Mouse (Mus musculus) stomach, postnatal 0 days (tissue): ENCODE data around the gene Pde4dip. TPM values are rescaled to one million over a fixed set of nuclear protein-coding genes. Genes with fewer than 3 reads are reported as not detected.

Experiments
- ATAC-seq: fragments of 200-750 bp; cut with Nextera tagmentation; 2 replicates; pipeline ENCODE4 v1.8.0; 2017; ENCODE audit not compliant: low FRiP score, low TSS enrichment
- DNase-seq: peaks from one replicate; pipeline ENCODE4 v3.0.0-alpha.2; 2016; ENCODE audit warnings: low spot score
- H3K27ac ChIP-seq: fragments of 300-500 bp; sonication (generic); replicated peaks from 2 replicates; pipeline ENCODE4 v1.5.1; 2014; ENCODE audit warnings: mild to moderate bottlenecking, control low read depth
- H3K27me3 ChIP-seq: fragments of 300-500 bp; sonication (generic); 2 replicates; pipeline ENCODE4 v1.6.1; 2014; ENCODE audit warnings: low read length; ENCODE audit not compliant: control insufficient read depth, insufficient read depth
- H3K36me3 ChIP-seq: fragments of 300-500 bp; sonication (generic); 2 replicates; pipeline ENCODE4 v1.6.1; 2014; ENCODE audit warnings: low read length, mixed read lengths; ENCODE audit not compliant: control insufficient read depth, insufficient read depth
- H3K4me1 ChIP-seq: fragments of 300-500 bp; sonication (generic); replicated peaks from 2 replicates; pipeline ENCODE4 v1.6.1; 2014; ENCODE audit warnings: antibody characterized with exemption; ENCODE audit not compliant: control insufficient read depth, insufficient read depth
- H3K4me2 ChIP-seq: fragments of 300-500 bp; sonication (generic); replicated peaks from 2 replicates; pipeline ENCODE4 v1.6.1; 2014; ENCODE audit warnings: low read depth, mild to moderate bottlenecking, control low read depth, moderate library complexity
- H3K4me3 ChIP-seq: fragments of 300-500 bp; sonication (generic); 2 replicates; pipeline ENCODE4 v1.5.1; 2014; ENCODE audit warnings: low read depth, low read length, control low read depth
- H3K9ac ChIP-seq: fragments of 300-500 bp; sonication (generic); 2 replicates; pipeline ENCODE4 v1.6.1; 2014; ENCODE audit warnings: mild to moderate bottlenecking, low read length, control low read depth, mixed read lengths
- H3K9me3 ChIP-seq: fragments of 300-500 bp; sonication (generic); 2 replicates; pipeline ENCODE4 v1.6.1; 2016; ENCODE audit warnings: low read length; ENCODE audit not compliant: control insufficient read depth
- CTCF ChIP-seq: IDR thresholded peaks from 2 replicates; pipeline ENCODE4 v1.5.1; 2016; ENCODE audit warnings: antibody characterized with exemption, low read depth, mild to moderate bottlenecking, moderate library complexity
- EP300 ChIP-seq: optimal IDR thresholded peaks from 2 replicates; pipeline ENCODE3; 2016; ENCODE audit warnings: antibody characterized with exemption
- WGBS: fragments of 180-500 bp; shearing (Covaris S2); extraction: QIAGEN DNeasy Blood & Tissue Kit; methylation state at CpG from one replicate; pipeline ENCODE4 v1.1.7; 2014; 5-methylcytosine and 5-hydroxymethylcytosine counted together
- polyA plus RNA-seq: library from polyadenylated mRNA; unstranded; fragments of >200 nt; fragmentation: Nextera tagmentation; extraction: Ambion mirVana; gene quantifications from 2 replicates; pipeline ENCODE4 v1.2.1, GENCODE M21; 2015

The Pde4dip gene
- polyA plus RNA-seq, 1 experiment from 2014 or later: 9.9 TPM

- DNase-seq: no peak
- ATAC-seq: no peak
- no peaks in the 10 kb centered on the region for H3K4me1 ChIP-seq
- H3K27me3 ChIP-seq: no peaks in the 10 kb centered on the region
- TF ChIP-seq EP300: no peak
- TF ChIP-seq CTCF: no peak
- no peaks in the 10 kb centered on the region for H3K9me3 ChIP-seq
- no peak overlapping the region for H3K9ac ChIP-seq
- H3K4me2 ChIP-seq: no peak overlapping the region
- H3K36me3 ChIP-seq: no peaks in the 10 kb centered on the region
- no peak overlapping the region for H3K4me3 ChIP-seq
- no peak overlapping the region for H3K27ac ChIP-seq
- WGBS: 66% methylated on average over 4 of the region's 4 CpGs
These were observed 18.8 kb downstream of the Pde4dip start for GRCm38 (mm10) chr3:97869730-97870129.

- Histone ChIP-seq H3K4me2 (no peak overlapping the region), H3K4me3 (no peak overlapping the region), H3K4me1 (no peaks in the 10 kb centered on the region), H3K36me3 (no peaks in the 10 kb centered on the region), H3K9me3 (no peaks in the 10 kb centered on the region), H3K27me3 (no peaks in the 10 kb centered on the region), H3K27ac (no peak overlapping the region), H3K9ac (no peak overlapping the region)
- ATAC-seq (no peak), DNase-seq (no peak)
- no peak for TF ChIP-seq CTCF
- no peak for TF ChIP-seq EP300
- 61% methylated on average over 4 of the region's 5 CpGs for WGBS
These were observed 19.8 kb downstream of the Pde4dip start for GRCm38 (mm10) chr3:97868733-97869132.

- TF ChIP-seq CTCF (no peak), EP300 (no peak)
- peak; percentile 84 for DNase-seq
- WGBS: 5% methylated on average over 41 of the region's 42 CpGs
These were observed 20.4 kb downstream of the Pde4dip start for GRCm38 (mm10) chr3:97868024-97868689.

GRCm38 (mm10) chr3:97867221-97868023 lies 21.1 kb downstream of the Pde4dip start:
- peak overlapping the region; percentile 59; the same call in 1 of the 2 replicates for H3K9ac ChIP-seq
- no peaks in the 10 kb centered on the region for H3K4me1 ChIP-seq
- WGBS: 4% methylated on average over 28 of the region's 28 CpGs
- 0 out of 2 replicates have a peak overlapping the region, but pooled peaks have one; percentile 36 for H3K27ac ChIP-seq
- peak overlapping the region; percentile 85 for H3K4me2 ChIP-seq
- no peak; the same call in none of the 2 replicates for ATAC-seq
- H3K9me3 ChIP-seq: no peaks in the 10 kb centered on the region
- peak; percentile 17 for DNase-seq
- H3K4me3 ChIP-seq: peak overlapping the region; percentile 49
- H3K36me3 ChIP-seq: no peaks in the 10 kb centered on the region
- no peaks in the 10 kb centered on the region for H3K27me3 ChIP-seq
- TF ChIP-seq CTCF (peak; percentile 6; the same call in 1 of the 2 replicates), EP300 (no peak)

More at GRCm38 (mm10) chr3:97868024-97868689, 20.4 kb downstream of the Pde4dip start:
- Histone ChIP-seq H3K9ac (peak overlapping the region; percentile 59; the same call in 1 of the 2 replicates), H3K4me2 (peak overlapping the region; percentile 85), H3K27me3 (no peaks in the 10 kb centered on the region), H3K36me3 (no peaks in the 10 kb centered on the region), H3K4me1 (no peaks in the 10 kb centered on the region), H3K9me3 (no peaks in the 10 kb centered on the region), H3K27ac (0 out of 2 replicates have a peak overlapping the region, but pooled peaks have one; percentile 36), H3K4me3 (peak overlapping the region; percentile 49)
- ATAC-seq: peak; percentile 96

GRCm38 (mm10) chr3:97866696-97867095 lies 21.8 kb downstream of the Pde4dip start:
- ATAC-seq: no peak
- Histone ChIP-seq H3K4me3 (no peak overlapping the region), H3K4me2 (peak overlapping the region; percentile 85)

More at GRCm38 (mm10) chr3:97866696-97867095, 21.8 kb downstream of the Pde4dip start:
- H3K36me3 ChIP-seq: no peaks in the 10 kb centered on the region
- TF ChIP-seq CTCF: no peak
- TF ChIP-seq EP300: no peak
- DNase-seq: no peak
- H3K9ac ChIP-seq: no peak overlapping the region
- H3K27ac ChIP-seq: no peak overlapping the region
- no peaks in the 10 kb centered on the region for H3K9me3 ChIP-seq
- no peaks in the 10 kb centered on the region for H3K4me1 ChIP-seq
- H3K27me3 ChIP-seq: no peaks in the 10 kb centered on the region
- WGBS: 64% methylated on average over 4 of the region's 4 CpGs
